In the genomic region with DNA sequence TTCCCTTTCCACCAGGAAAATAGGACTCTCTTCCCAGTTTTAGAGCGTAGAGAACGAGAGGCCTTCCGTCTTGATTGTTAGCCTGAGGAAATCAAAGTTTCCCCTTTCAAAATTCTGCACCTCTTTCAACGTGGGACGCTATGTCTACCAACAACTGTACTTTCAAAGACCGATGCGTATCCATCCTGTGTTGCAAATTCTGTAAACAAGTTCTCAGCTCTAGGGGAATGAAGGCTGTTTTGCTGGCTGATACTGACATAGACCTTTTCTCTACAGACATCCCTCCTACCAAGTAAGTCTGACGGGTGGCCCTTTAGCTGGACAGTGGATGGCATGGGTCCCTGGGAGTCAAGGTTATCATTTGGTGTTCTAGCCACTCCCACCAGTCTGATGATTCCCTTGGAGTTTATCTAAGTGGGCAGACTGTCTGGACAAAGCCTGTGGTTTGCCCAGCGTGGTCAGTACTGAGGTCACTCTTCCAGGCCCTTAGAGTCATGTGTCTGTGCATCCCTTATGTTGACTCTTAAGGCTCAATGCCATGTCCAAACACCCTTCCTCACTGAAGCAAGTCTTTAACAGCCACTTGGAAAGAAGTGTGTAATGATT, we compare ENCODE assay signal across 8 mouse cellular contexts. TPM values are rescaled to one million over a fixed set of nuclear protein-coding genes. Genes with fewer than 3 reads are reported as not detected.
A peak's percentile ranks its signal among the peaks of the same experiment; 100 is the strongest.
DNase-seq lines count a peak whose midpoint lies in the region; ATAC-seq and TF ChIP-seq lines count a peak whose summit lies in the region.

No protein-coding gene starts in this region.

- H3K36me3 ChIP-seq in heart, embryonic 11.5 days (ENCODE audit: control insufficient read depth, insufficient read depth, low read length) = no peaks in the 10 kb centered on the region
- H3K36me3 ChIP-seq in ES-E14 (ENCODE audit: control insufficient read depth, insufficient read depth, low read length, poor library complexity, severe bottlenecking) = no peaks in the 10 kb centered on the region
- no peaks in the 10 kb centered on the region for H3K36me3 ChIP-seq in forebrain, embryonic 16.5 days (ENCODE audit: control insufficient read depth, insufficient read depth)
- H3K36me3 ChIP-seq in liver, embryonic 15.5 days (replicated peaks) = no peaks in the 10 kb centered on the region

- no peak for ATAC-seq in heart, embryonic 11.5 days (replicated peaks; ENCODE audit: insufficient number of reproducible peaks, low FRiP score, low TSS enrichment)
- no peak for ATAC-seq in forebrain, embryonic 16.5 days
- ATAC-seq in liver, embryonic 15.5 days (ENCODE audit: insufficient read depth) = no peak

- 1% methylated on average over 9 of the region's 9 CpGs for WGBS in heart, embryonic 11.5 days (ENCODE audit: insufficient replicate concordance)
- under 1% methylated on average over 9 of the region's 9 CpGs for WGBS in forebrain, embryonic 16.5 days
- under 1% methylated on average over 9 of the region's 9 CpGs for WGBS in liver, embryonic 15.5 days (ENCODE audit: insufficient replicate concordance)

- H3K4me1 ChIP-seq in heart, embryonic 11.5 days (ENCODE audit: control insufficient read depth, insufficient read depth, low read length) = peaks cover 23% of the 10 kb centered on the region
- H3K4me1 ChIP-seq in ES-E14 (ENCODE audit: control insufficient read depth in 2 of 2, insufficient read depth in 2 of 2, low read length in 2 of 2, poor library complexity in 1 of 2) = peaks cover 7 to 16% of the 10 kb centered on the region in 2 experiments; a peak in 3 of 4 replicates
- H3K4me1 ChIP-seq in forebrain, embryonic 16.5 days (replicated peaks; ENCODE audit: control insufficient read depth, insufficient read depth, low read length) = peaks cover 22% of the 10 kb centered on the region
- H3K4me1 ChIP-seq in liver, embryonic 15.5 days (replicated peaks) = peaks cover 47% of the 10 kb centered on the region

- peak overlapping the region; percentile 92 for H3K4me2 ChIP-seq in heart, embryonic 11.5 days
- peak overlapping the region; percentile 86 for H3K4me2 ChIP-seq in forebrain, embryonic 16.5 days (ENCODE audit: low read length)
- peak overlapping the region; percentile 99 for H3K4me2 ChIP-seq in liver, embryonic 15.5 days

- peak overlapping the region; percentile 95 for H3K27ac ChIP-seq in heart, embryonic 11.5 days (ENCODE audit: low read depth, low read length)
- H3K27ac ChIP-seq in ES-E14 (ENCODE audit: insufficient read depth, low read depth, low read length, poor library complexity, severe bottlenecking) = no peak overlapping the region
- no peak overlapping the region for H3K27ac ChIP-seq in forebrain, embryonic 16.5 days (ENCODE audit: low read length)
- peak overlapping the region; percentile 93 for H3K27ac ChIP-seq in liver, embryonic 15.5 days (replicated peaks)

- H3K9ac ChIP-seq in heart, embryonic 11.5 days (ENCODE audit: low read depth, low read length) = peak overlapping the region; percentile 80
- H3K9ac ChIP-seq in ES-E14 (ENCODE audit: insufficient read depth, low read depth, low read length, poor library complexity, severe bottlenecking) = peak overlapping the region; percentile 95; the same call in 1 of the 2 replicates
- H3K9ac ChIP-seq in forebrain, embryonic 16.5 days (replicated peaks; ENCODE audit: low read depth, low read length) = 0 out of 2 replicates have a peak overlapping the region, but pooled peaks have one; percentile 3
- peak overlapping the region; percentile 74 for H3K9ac ChIP-seq in liver, embryonic 15.5 days

- H3K4me3 ChIP-seq in heart, embryonic 11.5 days (ENCODE audit: low read depth, low read length) = peak overlapping the region; percentile 84
- H3K4me3 ChIP-seq in ES-E14 (ENCODE audit: insufficient read depth in 1 of 2, low read depth in 1 of 2, low read length in 2 of 2, poor library complexity in 1 of 2, severe bottlenecking in 1 of 2) = peak overlapping the region; percentile 93 to 97
- peak overlapping the region; percentile 94 for H3K4me3 ChIP-seq in forebrain, embryonic 16.5 days (replicated peaks; ENCODE audit: low read length)
- H3K4me3 ChIP-seq in liver, embryonic 15.5 days (replicated peaks) = peak overlapping the region; percentile 90

- no peaks in the 10 kb centered on the region for H3K9me3 ChIP-seq in heart, embryonic 11.5 days (replicated peaks; ENCODE audit: control insufficient read depth, low read length)
- no peaks in the 10 kb centered on the region for H3K9me3 ChIP-seq in ES-E14 (ENCODE audit: control insufficient read depth, insufficient read depth, low read depth, low read length)
- no peaks in the 10 kb centered on the region for H3K9me3 ChIP-seq in forebrain, embryonic 16.5 days (ENCODE audit: control insufficient read depth, low read length)
- H3K9me3 ChIP-seq in liver, embryonic 15.5 days (replicated peaks) = no peaks in the 10 kb centered on the region

- no peak for DNase-seq in heart, postnatal 4 days
- no peak for DNase-seq in ES-E14 (ENCODE audit: low read depth, low spot score)
- DNase-seq in testis, postnatal 14 days (ENCODE audit: low spot score) = peak; percentile 15
- no peak for DNase-seq in thymus, postnatal 14 days
- no peak for DNase-seq in adrenal gland, adult 18-20 months (ENCODE audit: low spot score in 2 of 2)

- in situ Hi-C loops in ES-E14 (cut with MboI; ENCODE audit: low sequenced_read_pairs in 2 of 2, unreplicated experiment in 2 of 2) = no loop called here

- H3K27me3 ChIP-seq in heart, embryonic 11.5 days (ENCODE audit: control insufficient read depth, insufficient read depth, low read length) = no peaks in the 10 kb centered on the region
- H3K27me3 ChIP-seq in forebrain, embryonic 16.5 days (replicated peaks; ENCODE audit: control insufficient read depth, insufficient read depth, low read length) = no peaks in the 10 kb centered on the region
- H3K27me3 ChIP-seq in liver, embryonic 15.5 days = no peaks in the 10 kb centered on the region

TF ChIP-seq in ES-E14, 5 proteins besides CTCF, POLR2A, EP300 and RAD21:
- TF ChIP-seq HCFC1 (IDR thresholded peaks at IDR 0.05; ENCODE audit: borderline replicate concordance, insufficient read depth, low read length) = no peak
- TF ChIP-seq CHD2 (IDR thresholded peaks at IDR 0.05; ENCODE audit: low read depth, low read length) = no peak
- no peak for TF ChIP-seq ZC3H11A (IDR thresholded peaks at IDR 0.05; ENCODE audit: borderline replicate concordance, low read depth, low read length)
- TF ChIP-seq ZNF384 (IDR thresholded peaks at IDR 0.05; ENCODE audit: low read depth, low read length) = no peak
- TF ChIP-seq MAFK (IDR thresholded peaks at IDR 0.05; ENCODE audit: insufficient read depth, low read depth, low read length) = no peak

RNA-seq across cellular contexts. Expression of a gene that starts 1.0 kb away (rescaled TPM):
- polyA plus RNA-seq in heart, embryonic 11.5 days (2014; fragmentation: Nextera tagmentation; extraction: Ambion mirVana) = 3.2 and 3.4 TPM in 2 replicates
- 1 to 10 TPM; 1.2 to 1.8 TPM for total RNA-seq in heart, postnatal 4 days (2021)
- total RNA-seq in ES-E14 (2012; rRNA removed) = 3.5 and 5.8 TPM in 2 replicates
- 1.7 and 3.0 TPM in 2 replicates for polyA plus RNA-seq in forebrain, embryonic 16.5 days (2015; fragmentation: Nextera tagmentation; extraction: Ambion mirVana)
- polyA plus RNA-seq in liver, embryonic 15.5 days (2015; fragmentation: Nextera tagmentation; extraction: Ambion mirVana) = 1.3 and 1.5 TPM in 2 replicates
- total RNA-seq in adrenal gland, adult 18-20 months (2021) = 1 to 10 TPM in 1 of 2 experiments, under 1 TPM in 1; 0.83 to 1.1 TPM

RNA-seq across cellular contexts. Expression of a gene that starts 1.5 kb away (rescaled TPM):
- 19.4 and 23.3 TPM in 2 replicates for polyA plus RNA-seq in heart, embryonic 11.5 days (2014; fragmentation: Nextera tagmentation; extraction: Ambion mirVana)
- 10 to 100 TPM; 34.2 to 40.4 TPM for total RNA-seq in heart, postnatal 4 days (2021)
- 26.4 and 38.6 TPM in 2 replicates for total RNA-seq in ES-E14 (2012; rRNA removed)
- 29.2 and 35.1 TPM in 2 replicates for polyA plus RNA-seq in forebrain, embryonic 16.5 days (2015; fragmentation: Nextera tagmentation; extraction: Ambion mirVana)
- polyA plus RNA-seq in liver, embryonic 15.5 days (2015; fragmentation: Nextera tagmentation; extraction: Ambion mirVana) = 3.8 and 4.3 TPM in 2 replicates
- 10 to 100 TPM; 22.6 to 22.9 TPM for total RNA-seq in adrenal gland, adult 18-20 months (2021)

Comparison
In these comparisons a context has a peak if more than half of its experiments do, and no peak if none do; other contexts are left out.
1. H3K27ac ChIP-seq: peak in heart, embryonic 11.5 days (single experiment) and liver, embryonic 15.5 days (single experiment); none in ES-E14 (single experiment) and forebrain, embryonic 16.5 days (single experiment).
2. H3K9ac ChIP-seq: peak in every context shown above with its lines; median percentile 95 in ES-E14; 80 in heart, embryonic 11.5 days; 74 in liver, embryonic 15.5 days; 3 in forebrain, embryonic 16.5 days.
3. Peak in every context shown above with its lines, with median percentiles within 50 percentile points of each other: H3K4me2 ChIP-seq and H3K4me3 ChIP-seq.